Mouse (Mus musculus): ENCODE results near the gene Slc22a7.

The Slc22a7 gene

DNA sequence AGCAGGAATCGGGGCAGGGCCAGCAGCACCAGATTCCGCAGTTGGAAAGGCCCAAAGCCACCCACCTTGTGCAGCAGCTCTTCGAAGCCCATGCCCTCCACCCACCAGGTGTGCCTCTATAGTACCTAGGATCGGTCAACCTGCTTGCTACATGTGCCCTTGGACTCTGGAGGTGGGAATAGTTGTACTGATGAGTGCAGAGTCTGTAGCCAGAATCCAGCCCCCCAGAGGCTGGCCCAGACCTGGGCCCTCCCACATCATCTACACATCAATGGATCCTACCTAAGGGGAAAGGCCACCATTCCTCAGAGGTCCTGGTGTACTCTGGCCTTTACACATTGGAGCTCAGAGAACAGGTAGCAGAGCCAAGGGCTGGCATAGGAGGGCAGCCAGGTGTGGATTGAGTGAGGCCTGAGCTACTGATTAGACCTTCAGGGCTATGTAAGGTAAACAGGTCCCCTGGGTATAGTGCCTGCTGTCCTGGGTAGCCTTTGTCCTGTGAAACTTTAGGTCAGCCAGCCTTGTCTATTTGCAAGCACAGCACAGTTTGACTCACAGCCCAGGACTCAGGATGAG lies at the start of gene Slc22a7:
Slc22a7 (minus strand) TSS at position 160 of the 576 bp plus-strand sequence.
- DNase-seq (ENCODE audit: low spot score): no peak

DNA sequence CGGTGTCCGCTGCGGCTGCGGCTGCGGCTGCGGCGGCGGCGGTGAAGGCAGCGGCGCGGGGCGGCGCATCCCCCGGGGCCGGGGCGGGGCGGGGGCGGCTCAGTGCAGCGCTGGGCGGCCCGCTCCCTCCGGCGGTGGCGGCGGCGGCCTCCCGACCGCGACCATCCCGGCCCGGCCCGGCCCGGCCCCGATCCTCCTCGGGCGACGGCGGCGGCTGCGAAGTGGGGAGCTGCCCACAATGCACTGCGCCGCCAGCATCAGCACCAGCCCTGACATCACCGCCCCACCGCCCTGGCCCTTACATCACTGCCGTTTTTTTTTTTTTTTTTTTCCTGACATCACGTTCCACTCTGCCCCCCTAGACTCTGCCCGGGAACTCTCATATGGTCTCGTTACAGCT lies 49.2 kb upstream of the Slc22a7 start, which contains the start of gene Ttbk1:
Ttbk1 (minus strand) TSS at position 245 of the 400 bp plus-strand sequence.
- no peak for DNase-seq (ENCODE audit: low spot score)

DNA sequence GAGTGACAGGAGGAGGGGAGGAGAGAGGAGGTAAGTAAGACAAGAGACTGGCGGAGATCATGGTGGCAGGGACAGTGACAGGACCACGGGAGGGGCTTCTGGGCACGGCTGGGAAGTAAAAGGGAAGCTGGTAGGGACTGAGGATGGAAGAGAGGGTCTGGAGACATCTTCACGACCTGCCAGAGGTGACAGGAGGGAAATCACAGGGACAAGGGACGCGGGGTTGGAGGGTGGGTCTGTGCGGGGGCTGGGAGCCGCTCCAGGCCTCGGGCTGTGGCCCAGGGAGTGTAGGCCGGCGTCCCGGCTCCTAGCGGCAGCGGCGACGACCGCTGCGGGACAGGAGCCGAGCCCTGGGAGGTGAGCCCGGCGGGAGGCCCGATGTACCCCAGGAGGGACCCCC lies 48.7 kb upstream of the Slc22a7 start:
- DNase-seq (ENCODE audit: low spot score): no peak

DNA sequence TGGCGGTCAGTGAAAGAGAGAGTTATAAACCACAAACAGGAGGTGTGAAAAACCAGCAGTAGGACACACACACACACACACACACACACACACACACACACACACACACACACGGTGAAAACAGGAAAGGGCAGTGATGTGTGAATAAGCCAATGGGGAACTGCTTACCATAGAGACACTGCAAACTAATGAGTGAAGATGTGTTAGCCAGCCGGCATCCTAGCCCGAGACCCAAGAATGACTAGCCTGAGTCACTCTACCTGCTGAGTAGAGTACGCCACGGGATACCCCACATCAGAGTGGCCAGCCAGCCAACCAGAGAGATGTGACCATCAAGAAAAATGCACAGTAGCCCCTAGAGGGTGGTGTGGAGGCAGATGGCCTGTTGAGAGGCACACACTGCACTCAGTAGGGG lies 46.2 kb upstream of the Slc22a7 start:
- DNase-seq (ENCODE audit: low spot score): no peak

DNA sequence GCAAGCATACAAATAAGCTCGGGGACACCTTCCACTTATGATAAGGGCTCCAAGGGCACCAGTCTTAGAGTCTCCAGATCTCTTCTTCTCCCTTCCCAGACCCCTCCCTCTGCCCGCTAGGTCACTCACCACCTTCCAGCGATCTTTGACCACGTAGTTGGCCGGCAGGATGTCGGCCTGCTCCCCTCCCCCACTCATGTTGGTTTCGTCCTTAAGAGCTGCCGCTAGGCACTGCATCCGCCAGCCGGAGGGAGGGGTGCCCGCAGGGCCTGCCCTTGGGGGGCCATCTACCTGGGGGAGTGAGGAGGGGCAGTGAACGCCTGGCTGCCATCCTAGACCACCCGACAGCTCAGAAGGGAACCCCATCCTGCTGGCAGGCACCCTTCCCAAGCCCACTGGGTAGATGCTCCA lies 45.8 kb upstream of the Slc22a7 start:
- DNase-seq (ENCODE audit: low spot score): peak; percentile 66

DNA sequence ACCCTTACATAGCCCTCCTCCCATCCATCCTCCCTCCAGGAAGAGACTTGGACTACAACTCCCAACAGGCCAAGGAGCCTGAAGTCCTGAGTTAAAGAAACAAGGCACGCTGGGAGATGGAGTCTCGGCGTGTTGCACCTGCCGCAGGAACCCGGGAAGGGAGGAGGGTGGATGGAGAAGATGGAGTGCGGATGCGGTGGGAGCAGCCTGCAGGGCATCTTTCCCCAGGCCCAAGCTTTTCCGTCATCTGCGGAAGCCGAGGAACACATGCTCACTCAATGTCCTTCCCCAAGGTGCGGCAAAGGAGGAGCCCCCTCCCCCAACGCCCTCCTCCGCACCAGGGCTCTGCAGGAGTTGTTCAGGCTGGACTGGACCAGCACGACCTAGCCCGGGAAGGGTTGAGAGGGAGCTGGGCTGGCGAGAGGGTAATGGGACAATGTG lies 45.3 kb upstream of the Slc22a7 start:
- peak; percentile 57 for DNase-seq (ENCODE audit: low spot score)

DNA sequence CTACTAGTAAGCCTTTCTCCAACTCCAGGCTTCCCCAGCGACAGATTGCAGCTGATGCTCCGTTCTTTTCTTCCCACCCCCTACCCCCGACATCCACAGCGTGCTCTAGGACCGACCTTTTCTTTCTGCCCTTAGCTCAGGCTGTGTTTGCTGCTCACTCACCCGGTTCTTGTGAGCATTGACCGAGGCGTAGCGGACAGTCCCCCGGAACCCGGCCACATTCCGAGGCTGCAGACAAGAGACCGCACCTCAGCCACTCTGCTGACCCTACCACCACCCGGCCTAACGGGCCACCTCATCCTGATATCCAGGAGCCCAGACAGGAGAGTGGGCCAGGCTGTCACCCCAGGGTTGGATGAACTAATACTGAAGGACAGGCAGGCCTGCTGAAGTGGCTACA lies 39.0 kb upstream of the Slc22a7 start:
- no peak for DNase-seq (ENCODE audit: low spot score)

DNA sequence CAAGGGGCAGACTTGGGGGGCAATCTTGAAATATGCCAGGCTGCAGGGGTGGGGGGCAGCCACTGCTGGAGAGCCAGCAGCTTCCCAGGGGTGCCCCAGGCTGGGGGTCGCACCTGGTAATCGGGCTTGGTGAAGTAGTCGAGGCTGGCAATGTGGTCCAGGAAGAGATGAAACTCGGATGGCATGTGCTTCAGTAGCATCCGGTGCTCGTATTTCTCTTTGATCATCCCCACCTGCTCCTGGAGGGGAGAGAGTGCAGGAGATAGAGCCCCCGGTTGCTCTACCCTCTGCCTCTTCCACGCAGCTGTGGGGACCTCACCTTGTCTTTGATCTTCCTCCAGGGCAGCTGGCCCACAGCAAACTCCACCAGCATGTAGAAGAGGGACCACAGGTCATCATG lies 38.3 kb upstream of the Slc22a7 start:
- no peak for DNase-seq (ENCODE audit: low spot score)

DNA sequence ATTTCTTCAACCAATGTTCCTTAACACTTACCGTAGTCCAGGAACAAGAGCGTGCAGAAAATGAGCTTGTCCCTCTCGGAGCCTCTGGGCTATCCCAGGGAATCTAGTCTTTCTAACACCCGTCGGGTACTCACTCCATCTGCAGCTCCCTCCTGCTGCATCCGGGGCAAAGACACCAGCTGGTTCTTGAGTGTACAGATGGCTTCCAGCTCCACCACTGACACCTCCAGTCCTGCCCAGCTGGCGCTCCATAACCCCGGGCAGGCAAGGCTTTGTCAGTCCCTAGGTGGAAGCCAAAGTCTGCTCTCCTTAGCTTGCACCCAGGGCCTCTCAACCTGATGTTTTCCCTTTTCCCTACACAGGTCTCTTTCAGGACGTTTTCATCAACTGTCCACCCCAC lies 29.6 kb upstream of the Slc22a7 start:
- no peak for DNase-seq (ENCODE audit: low spot score)

DNA sequence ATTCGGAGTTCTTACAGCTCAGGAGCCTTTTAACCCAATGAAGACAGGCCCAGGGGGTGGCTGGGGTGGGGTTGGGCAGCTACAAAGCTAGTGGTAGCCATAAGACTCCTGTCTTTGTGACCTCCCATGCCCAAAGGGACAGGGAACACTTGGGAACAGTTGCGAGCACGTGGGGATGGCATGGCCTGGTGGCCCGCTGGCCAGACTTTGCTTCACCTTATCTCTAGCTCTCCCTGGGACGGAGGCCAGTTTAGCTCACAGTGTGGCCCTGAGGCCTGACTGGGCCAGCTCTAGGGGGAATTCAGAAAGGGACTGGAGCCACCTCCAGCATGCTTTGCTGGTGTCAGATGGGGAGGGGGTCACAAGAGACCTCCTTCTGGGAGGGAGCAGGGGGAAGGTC lies 24.0 kb upstream of the Slc22a7 start:
- DNase-seq (ENCODE audit: low spot score): no peak

DNA sequence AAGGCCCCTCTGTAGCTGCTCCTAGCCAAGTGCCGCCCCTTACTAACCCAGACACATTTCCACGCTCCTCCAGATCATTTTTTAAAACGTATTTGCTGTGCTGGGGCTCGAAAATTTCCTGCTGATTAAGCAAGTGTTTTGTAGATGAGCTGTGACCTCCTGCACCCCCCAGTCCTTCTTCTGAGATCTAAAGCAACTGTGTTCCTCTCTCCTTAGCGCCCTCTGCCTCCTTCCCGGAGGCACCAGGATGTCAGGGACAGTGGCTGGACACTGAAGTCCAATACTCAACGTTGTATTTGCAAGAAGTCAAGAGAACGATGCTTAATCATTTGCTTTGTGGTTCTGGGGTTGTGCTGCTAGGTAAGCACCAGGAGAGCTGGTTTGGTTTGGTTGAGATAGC lies 23.1 kb upstream of the Slc22a7 start:
- DNase-seq (ENCODE audit: low spot score): no peak

DNA sequence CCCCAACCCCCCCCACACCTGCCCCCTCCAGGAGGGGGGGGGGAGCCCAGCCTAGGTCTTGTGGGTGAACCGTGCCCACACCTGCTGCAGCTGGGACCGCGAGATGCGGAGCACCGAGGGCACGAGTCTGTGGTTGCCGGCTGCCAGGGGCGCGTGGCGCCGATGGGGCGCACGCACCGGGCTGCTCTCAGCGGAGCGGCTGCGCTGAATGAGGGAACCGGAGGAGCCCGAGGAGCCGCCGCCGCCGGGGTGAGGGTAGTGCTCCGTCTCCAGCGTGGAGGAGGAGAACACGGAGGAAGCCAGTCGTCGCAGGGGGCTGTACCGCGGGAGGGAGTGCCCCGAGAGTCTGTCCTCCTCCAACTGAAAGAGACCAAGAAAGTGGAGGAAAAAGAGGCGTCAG lies 22.4 kb upstream of the Slc22a7 start:
- no peak for DNase-seq (ENCODE audit: low spot score)

DNA sequence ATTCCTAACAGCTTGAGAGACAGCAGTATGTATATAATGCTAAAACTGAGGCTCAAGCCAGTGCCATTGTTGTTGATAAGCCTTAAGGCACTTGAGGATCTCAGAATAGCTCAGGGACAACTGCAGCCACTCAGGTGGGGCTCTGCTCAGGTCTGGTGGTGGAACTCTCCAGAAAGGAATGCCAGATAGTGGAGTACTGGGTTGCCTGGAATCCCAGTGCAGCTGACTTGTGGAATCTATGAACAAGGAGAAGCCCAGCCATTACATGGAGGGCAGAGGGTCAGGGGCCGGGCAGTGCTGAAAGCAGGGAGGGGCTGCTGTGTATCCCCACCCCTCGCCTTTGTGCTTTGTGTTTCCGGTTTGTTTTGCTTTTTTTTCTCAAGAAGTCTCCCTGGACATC lies 20.2 kb upstream of the Slc22a7 start:
- DNase-seq (ENCODE audit: low spot score): no peak

DNA sequence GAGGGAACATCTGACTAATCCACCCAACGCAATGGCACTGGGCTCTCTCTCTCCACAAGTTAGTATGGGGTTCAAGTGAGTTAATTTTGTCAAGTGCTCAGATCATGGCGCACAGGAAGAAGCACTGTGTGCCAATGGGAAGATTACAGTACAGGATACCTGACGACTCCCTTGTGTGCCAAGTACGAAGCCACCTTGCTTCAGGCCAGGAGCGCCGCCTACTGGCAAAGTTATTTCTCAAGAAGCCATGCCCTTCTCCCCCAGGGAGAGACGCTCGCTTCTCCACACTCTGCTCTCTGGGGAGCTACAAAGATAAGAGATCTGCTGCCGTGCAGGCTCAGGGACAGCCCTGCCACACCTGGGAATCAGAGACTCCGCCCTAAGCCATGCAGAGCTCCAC lies 19.5 kb upstream of the Slc22a7 start:
- no peak for DNase-seq (ENCODE audit: low spot score)

DNA sequence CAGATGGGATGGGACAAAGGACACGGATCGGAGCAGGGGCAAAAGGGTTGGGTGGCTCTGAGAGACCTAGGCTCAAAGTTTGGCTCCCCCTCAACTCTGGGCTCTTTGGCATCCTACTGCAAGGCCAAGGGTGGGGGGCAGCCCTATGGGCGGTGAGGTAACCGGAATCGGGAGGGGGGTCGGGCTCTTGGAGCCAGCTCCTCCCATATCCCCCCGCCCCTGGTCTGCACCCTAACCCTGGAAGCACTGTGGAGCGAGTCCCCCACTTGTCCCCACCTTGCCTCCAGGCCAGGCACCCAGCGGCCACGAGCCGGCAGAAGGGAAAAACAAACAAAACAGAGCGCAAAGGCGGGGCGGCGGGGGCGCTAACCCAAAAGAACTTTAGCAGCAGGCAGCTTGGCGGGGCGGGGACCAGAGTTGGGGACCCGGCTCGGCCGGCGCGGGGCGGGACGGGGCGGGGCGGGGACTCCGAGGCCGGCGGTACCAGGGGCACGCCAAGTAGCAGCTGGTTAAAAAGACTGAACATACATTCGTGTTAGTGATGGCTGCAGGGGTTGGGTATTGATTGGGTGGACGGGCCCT lies 16.9 kb upstream of the Slc22a7 start:
- DNase-seq (ENCODE audit: low spot score): no peak

DNA sequence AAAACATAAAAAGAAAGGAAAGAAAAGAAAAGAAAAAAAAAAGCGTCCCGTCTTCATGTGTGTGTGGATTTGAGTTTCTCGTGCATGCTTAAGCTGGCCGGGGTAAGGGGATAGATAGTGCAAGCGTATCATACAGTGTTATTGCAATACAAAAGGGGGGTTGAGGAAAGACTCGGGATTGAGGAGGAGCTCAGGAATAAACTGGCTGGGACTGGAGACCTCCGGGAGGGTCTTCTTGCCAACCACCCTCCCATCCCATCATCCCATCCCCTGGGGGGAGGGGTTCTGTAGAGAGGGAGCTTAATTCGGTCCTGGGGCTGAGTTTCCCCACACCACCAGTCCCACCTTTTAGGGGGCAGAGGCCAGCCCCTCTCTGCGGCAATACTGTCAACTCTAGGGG lies 16.3 kb upstream of the Slc22a7 start:
- DNase-seq (ENCODE audit: low spot score): no peak

DNA sequence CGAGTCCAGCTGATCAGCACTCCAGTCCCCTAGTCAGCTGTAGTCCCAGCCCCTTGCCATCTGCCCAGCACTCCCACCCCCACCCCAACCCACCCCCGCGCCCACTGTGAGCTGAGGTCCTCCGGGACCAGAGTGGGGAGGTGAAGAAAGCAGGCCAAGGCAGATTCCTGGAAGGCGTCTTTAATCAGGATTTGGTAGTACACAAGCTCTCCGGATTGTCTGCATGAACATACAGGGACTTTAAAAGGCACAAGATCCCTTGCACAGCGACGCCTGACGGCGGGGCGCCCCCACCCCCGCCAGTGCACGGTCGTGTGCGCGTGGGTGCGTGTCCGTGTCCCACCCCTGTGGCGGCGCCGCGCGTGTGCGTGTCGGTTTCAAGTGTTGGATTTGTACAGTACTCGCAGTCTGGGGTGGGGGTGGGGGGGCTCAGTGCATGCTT lies 15.7 kb upstream of the Slc22a7 start:
- no peak for DNase-seq (ENCODE audit: low spot score)

DNA sequence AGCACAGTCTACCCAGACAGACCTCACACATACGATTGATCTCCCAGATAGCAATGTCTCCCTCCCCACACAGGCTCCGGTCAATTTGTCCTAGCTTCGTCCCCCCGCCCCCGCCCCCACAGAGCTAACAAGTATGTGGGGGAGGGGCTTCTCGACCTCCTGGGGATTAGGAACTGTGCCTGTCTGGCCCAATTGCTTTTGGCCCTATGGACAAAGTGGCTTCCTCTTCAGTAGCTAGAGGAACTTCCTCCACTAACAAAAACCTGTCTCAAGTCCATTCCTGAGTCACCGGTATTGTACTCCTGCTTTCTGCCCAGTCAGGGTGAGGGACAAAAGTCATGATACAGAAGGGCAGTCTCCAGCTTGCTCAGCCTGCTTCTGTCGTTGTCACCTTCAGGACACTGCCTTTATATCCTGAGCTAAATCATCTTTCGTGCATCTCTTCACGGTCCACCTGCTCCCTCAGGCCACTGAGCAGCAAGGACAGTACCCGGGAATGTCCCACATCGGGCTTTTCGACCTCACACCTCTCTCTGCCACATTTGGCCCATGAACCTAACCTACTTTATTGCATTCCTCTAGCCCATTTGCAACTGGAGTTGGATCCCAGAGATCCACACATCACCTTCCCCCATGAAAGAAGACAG lies 15.2 kb upstream of the Slc22a7 start:
- DNase-seq (ENCODE audit: low spot score): no peak

DNA sequence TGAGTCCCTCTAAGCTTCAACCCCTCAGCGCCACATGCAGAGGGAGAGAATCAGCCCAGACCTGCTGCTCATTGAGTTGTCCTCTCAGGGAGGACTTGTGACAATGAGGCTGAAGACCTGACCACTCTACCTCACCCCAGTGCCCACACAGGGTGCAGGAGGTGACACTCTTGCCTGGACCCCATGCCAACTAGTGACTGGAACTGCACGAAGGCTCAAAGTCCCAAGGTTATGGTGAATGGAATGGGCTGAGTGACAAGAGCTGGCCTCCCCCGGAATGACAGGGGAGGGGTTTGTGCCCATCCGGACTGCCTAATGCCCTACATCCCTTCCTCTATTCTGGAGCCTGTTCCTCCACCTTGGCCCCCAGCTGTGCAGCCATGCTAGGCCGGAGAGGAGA lies 14.4 kb upstream of the Slc22a7 start:
- no peak for DNase-seq (ENCODE audit: low spot score)

DNA sequence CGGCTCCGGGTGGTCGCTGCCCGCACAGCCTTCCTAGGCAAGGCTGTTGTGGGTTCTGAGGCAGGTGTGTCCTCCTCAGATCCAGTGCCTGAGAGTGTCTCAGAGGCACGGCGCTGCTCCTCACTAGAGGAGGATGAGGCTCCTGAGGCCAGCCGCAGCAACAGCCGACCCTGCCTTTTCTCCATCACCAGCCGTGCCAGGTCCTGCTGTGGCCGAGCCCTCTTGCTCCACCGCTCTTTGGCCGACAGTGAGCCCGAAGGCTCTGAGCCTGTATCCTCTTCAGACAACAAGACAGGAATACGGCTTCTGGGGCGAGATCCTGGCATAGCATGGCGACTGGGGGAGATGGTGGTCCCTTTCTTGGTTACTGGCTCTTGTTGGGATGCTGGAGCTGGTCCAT lies 8.0 kb upstream of the Slc22a7 start:
- DNase-seq (ENCODE audit: low spot score): no peak

DNA sequence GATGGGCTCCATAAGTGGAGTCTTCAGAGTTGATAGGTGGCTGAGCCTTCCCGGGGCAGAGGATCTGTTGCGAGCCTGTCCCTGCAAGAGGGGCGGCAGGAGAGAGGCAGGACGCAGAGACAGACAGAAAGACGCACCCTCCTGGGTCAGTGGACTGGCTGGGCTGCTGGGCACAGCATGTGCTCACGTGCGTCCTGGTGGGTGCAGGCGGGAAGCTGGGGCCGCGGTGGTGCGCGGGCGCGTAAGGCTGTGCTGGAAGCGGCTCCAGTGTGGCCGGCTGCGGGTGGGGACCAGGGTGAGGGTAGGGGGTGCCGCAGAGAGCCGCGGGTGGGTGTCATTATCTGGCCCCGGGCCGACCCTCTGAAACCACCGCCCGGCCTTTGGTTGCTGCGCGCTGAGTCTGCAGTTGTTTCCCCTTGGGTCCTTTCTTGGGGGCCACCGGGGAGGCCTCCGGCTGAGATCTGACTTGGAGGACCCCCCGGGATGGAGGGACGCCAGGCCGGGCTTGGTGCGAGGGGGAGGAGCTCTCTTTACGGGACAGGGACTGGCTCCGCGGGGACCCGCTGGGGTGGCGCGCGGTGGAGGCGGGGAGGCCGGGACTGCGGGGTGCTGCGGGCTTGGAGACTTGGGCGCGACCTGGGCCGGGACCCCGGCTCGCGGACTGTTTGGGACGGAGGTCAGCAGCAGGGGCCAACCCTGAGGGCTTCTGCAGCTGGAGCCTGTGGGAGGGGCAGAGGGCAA lies 6.8 kb upstream of the Slc22a7 start:
- no peak for DNase-seq (ENCODE audit: low spot score)

DNA sequence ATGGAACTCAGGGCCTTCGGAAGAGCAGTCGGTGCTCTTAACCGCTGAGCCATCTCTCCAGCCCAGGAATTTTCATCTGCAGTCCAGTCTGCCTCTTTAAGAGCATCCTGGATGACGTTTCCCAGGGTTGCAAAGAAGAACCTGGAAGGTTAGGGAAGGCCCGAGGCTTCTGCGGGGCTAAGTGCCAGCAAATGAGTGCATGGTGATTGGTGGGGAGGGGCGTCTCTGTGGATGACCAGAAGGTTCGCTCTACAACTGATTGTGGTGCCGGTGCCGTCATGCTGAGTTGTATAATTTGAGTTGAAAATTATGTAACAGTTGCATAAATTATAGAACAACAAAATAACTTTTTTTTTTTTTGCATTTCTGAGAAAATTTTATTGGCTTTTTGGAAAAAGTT lies 919 bp upstream of the Slc22a7 start:
- no peak for DNase-seq (ENCODE audit: low spot score)

All from yolk sac, embryonic 10.5 days (tissue).